Mouse (Mus musculus): ENCODE results near the gene Arf3. TPM values are rescaled to one million over a fixed set of nuclear protein-coding genes. Genes with fewer than 3 reads are reported as not detected.

Gene Arf3
- polyA plus RNA-seq, 1 experiment from 2014 or later, result 11.9 TPM

- Histone ChIP-seq H3K4me1 (replicated peaks) (peaks cover 43% of the 10 kb centered on the region), H3K27ac (no peak overlapping the region), H3K36me3 (no peaks in the 10 kb centered on the region), H3K9me3 (replicated peaks) (no peaks in the 10 kb centered on the region), H3K9ac (no peak overlapping the region), H3K4me3 (replicated peaks) (no peak overlapping the region), H3K27me3 (peaks cover 100% of the 10 kb centered on the region), H3K4me2 (no peak overlapping the region)
- no peak for ATAC-seq (ENCODE audit: low read depth)
- 4% methylated on average over 8 of the region's 8 CpGs for WGBS (ENCODE audit: insufficient replicate concordance)
- DNase-seq, result no peak
Observed at GRCm38 (mm10) chr15:98802926-98803325, 39.9 kb upstream of the Arf3 start.

DNA sequence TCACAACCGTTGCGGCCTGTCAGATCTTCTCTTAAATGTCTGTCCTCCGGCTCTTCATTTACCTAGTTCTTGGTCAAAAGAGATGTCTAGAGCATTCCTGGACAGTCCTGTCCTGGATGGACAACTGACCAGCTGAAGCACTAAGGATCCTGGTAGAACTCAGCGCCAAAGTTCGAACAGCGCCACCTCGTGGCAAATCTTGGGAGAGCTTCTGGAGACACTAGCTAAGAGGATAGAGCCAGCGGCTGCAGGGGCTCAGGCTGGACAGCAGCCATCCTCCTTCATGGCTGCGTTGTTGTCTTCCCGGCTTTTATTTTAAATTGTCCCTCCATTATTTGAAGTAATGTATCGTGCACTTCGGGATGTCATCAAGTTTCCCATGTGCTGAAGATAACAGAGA, 36.4 kb upstream of the Arf3 start:
- no peak for ATAC-seq (ENCODE audit: low read depth)

DNA sequence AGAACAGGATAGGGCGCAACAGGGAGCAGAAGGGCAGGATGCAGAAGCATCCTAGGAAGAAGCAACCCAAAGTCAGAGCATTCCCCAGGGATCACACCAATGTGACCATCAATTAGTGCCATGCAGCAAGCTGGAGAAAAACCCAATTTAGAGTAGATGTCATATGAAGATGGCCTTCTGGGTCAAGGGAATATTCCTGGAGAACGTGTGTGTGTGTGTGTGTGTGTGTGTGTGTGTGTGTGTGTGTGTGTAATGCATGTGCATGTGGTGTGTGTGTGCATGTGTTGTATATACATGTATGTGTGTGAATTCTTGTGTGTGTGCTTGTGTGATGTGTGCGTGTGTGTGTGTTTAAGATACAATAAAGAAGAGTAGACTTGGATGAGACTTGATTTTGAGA, 35.9 kb upstream of the Arf3 start:
- H3K27me3 ChIP-seq, result peaks cover 100% of the 10 kb centered on the region
- no peak overlapping the region for H3K4me2 ChIP-seq
- H3K27ac ChIP-seq, result no peak overlapping the region

More for the DNA sequence above, 36.4 kb upstream of the Arf3 start:
- no peaks in the 10 kb centered on the region for H3K36me3 ChIP-seq
- H3K27me3 ChIP-seq, result peaks cover 100% of the 10 kb centered on the region
- no peak overlapping the region for H3K9ac ChIP-seq
- 11% methylated on average over 12 of the region's 12 CpGs for WGBS (ENCODE audit: insufficient replicate concordance)
- H3K27ac ChIP-seq, result no peak overlapping the region
- no peak overlapping the region for H3K4me3 ChIP-seq (replicated peaks)
- peaks cover 15% of the 10 kb centered on the region for H3K4me1 ChIP-seq (replicated peaks)
- no peaks in the 10 kb centered on the region for H3K9me3 ChIP-seq (replicated peaks)
- no peak overlapping the region for H3K4me2 ChIP-seq
- DNase-seq, result peak; percentile 54

GRCm38 (mm10) chr15:98797835-98798492, 35.0 kb upstream of the Arf3 start:
- Histone ChIP-seq H3K27ac (no peak overlapping the region), H3K9ac (no peak overlapping the region), H3K36me3 (no peaks in the 10 kb centered on the region), H3K4me1 (replicated peaks) (peaks cover 7% of the 10 kb centered on the region; the same call in 1 of the 2 replicates), H3K4me3 (replicated peaks) (no peak overlapping the region), H3K27me3 (peaks cover 100% of the 10 kb centered on the region), H3K4me2 (no peak overlapping the region), H3K9me3 (replicated peaks) (no peaks in the 10 kb centered on the region)
- no peak for ATAC-seq (ENCODE audit: low read depth)
- no peak for DNase-seq
- WGBS (ENCODE audit: insufficient replicate concordance), result 6% methylated on average over 28 of the region's 28 CpGs

More for the DNA sequence above, 35.9 kb upstream of the Arf3 start:
- Histone ChIP-seq H3K9ac (no peak overlapping the region), H3K9me3 (replicated peaks) (no peaks in the 10 kb centered on the region), H3K4me3 (replicated peaks) (no peak overlapping the region), H3K4me1 (replicated peaks) (peaks cover 12% of the 10 kb centered on the region), H3K36me3 (no peaks in the 10 kb centered on the region)
- WGBS (ENCODE audit: insufficient replicate concordance), result 31% methylated on average over 3 of the region's 3 CpGs
- ATAC-seq (ENCODE audit: low read depth) (no peak), DNase-seq (no peak)

- ATAC-seq (ENCODE audit: low read depth) (no peak), DNase-seq (no peak)
- Histone ChIP-seq H3K27me3 (peaks cover 100% of the 10 kb centered on the region), H3K27ac (no peak overlapping the region), H3K36me3 (no peaks in the 10 kb centered on the region), H3K4me3 (replicated peaks) (no peak overlapping the region), H3K4me2 (no peak overlapping the region), H3K9ac (no peak overlapping the region), H3K4me1 (replicated peaks) (peaks cover 12% of the 10 kb centered on the region; the same call in 1 of the 2 replicates), H3K9me3 (replicated peaks) (no peaks in the 10 kb centered on the region)
- WGBS (ENCODE audit: insufficient replicate concordance), result 15% methylated on average over 13 of the region's 13 CpGs
Observed at GRCm38 (mm10) chr15:98796803-98797595, 34.0 kb upstream of the Arf3 start.

- H3K9me3 ChIP-seq (replicated peaks), result no peaks in the 10 kb centered on the region
- H3K9ac ChIP-seq, result no peak overlapping the region
- DNase-seq (no peak), ATAC-seq (ENCODE audit: low read depth) (no peak)
- no peak overlapping the region for H3K27ac ChIP-seq
- H3K36me3 ChIP-seq, result no peaks in the 10 kb centered on the region
- H3K4me2 ChIP-seq, result no peak overlapping the region
- peaks cover 18% of the 10 kb centered on the region for H3K4me1 ChIP-seq (replicated peaks)
- WGBS (ENCODE audit: insufficient replicate concordance), result 5% methylated on average over 13 of the region's 13 CpGs
- no peak overlapping the region for H3K4me3 ChIP-seq (replicated peaks)
- peaks cover 100% of the 10 kb centered on the region for H3K27me3 ChIP-seq
Observed at GRCm38 (mm10) chr15:98793141-98793698, 30.2 kb upstream of the Arf3 start.

- peaks cover 18% of the 10 kb centered on the region for H3K4me1 ChIP-seq (replicated peaks)
- 3% methylated on average over 75 of the region's 75 CpGs for WGBS (ENCODE audit: insufficient replicate concordance)
- H3K9ac ChIP-seq, result no peak overlapping the region
- peaks cover 100% of the 10 kb centered on the region for H3K27me3 ChIP-seq
- DNase-seq (no peak), ATAC-seq (ENCODE audit: low read depth) (no peak)
- H3K4me2 ChIP-seq, result no peak overlapping the region
- peak overlapping the region; percentile 4 for H3K4me3 ChIP-seq (replicated peaks)
- no peaks in the 10 kb centered on the region for H3K9me3 ChIP-seq (replicated peaks)
- H3K27ac ChIP-seq, result no peak overlapping the region
- no peaks in the 10 kb centered on the region for H3K36me3 ChIP-seq
Observed at GRCm38 (mm10) chr15:98792233-98793020, 29.4 kb upstream of the Arf3 start.

DNA sequence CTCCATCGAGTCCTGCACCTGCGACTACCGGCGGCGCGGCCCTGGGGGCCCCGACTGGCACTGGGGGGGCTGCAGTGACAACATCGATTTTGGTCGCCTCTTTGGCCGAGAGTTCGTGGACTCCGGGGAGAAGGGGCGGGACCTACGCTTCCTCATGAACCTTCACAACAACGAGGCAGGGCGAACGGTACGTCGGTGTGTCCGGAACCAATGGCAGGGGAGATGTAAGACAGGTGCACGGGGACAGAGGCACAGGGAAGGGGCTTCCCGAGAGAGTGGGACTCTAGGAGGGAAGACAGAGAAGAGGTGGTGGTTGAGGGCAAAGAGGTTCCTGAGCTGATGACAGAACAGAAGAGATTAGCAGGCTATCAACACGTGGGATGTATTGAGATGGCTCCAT, 28.8 kb upstream of the Arf3 start:
- ATAC-seq (ENCODE audit: low read depth) (no peak), DNase-seq (no peak)
- Histone ChIP-seq H3K9me3 (replicated peaks) (no peaks in the 10 kb centered on the region), H3K27ac (no peak overlapping the region), H3K27me3 (peaks cover 100% of the 10 kb centered on the region), H3K4me3 (replicated peaks) (no peak overlapping the region; the same call in 1 of the 2 replicates), H3K36me3 (no peaks in the 10 kb centered on the region), H3K4me1 (replicated peaks) (peaks cover 18% of the 10 kb centered on the region), H3K4me2 (no peak overlapping the region), H3K9ac (no peak overlapping the region)
- WGBS (ENCODE audit: insufficient replicate concordance), result 2% methylated on average over 23 of the region's 23 CpGs

GRCm38 (mm10) chr15:98791221-98791620, 28.2 kb upstream of the Arf3 start:
- Histone ChIP-seq H3K36me3 (no peaks in the 10 kb centered on the region), H3K9me3 (replicated peaks) (no peaks in the 10 kb centered on the region), H3K27me3 (peaks cover 100% of the 10 kb centered on the region), H3K9ac (no peak overlapping the region), H3K4me3 (replicated peaks) (peak overlapping the region; percentile 14), H3K4me2 (no peak overlapping the region), H3K4me1 (replicated peaks) (peaks cover 18% of the 10 kb centered on the region), H3K27ac (no peak overlapping the region)
- WGBS (ENCODE audit: insufficient replicate concordance), result 2% methylated on average over 12 of the region's 12 CpGs
- no peak for DNase-seq
- ATAC-seq (ENCODE audit: low read depth), result no peak

- Histone ChIP-seq H3K36me3 (no peaks in the 10 kb centered on the region), H3K9ac (no peak overlapping the region), H3K27ac (no peak overlapping the region), H3K4me1 (replicated peaks) (peaks cover 18% of the 10 kb centered on the region), H3K9me3 (replicated peaks) (no peaks in the 10 kb centered on the region; the same call in 1 of the 2 replicates), H3K4me3 (replicated peaks) (peak overlapping the region; percentile 14; the same call in 1 of the 2 replicates), H3K27me3 (peaks cover 99% of the 10 kb centered on the region), H3K4me2 (no peak overlapping the region)
- ATAC-seq (ENCODE audit: low read depth) (no peak), DNase-seq (no peak)
- WGBS (ENCODE audit: insufficient replicate concordance), result 2% methylated on average over 23 of the region's 23 CpGs
Observed at GRCm38 (mm10) chr15:98790761-98791160, 27.7 kb upstream of the Arf3 start.

Measured in liver, embryonic 13.5 days (tissue).